8 mouse cellular contexts compared by ENCODE assay signal in the genomic region with DNA sequence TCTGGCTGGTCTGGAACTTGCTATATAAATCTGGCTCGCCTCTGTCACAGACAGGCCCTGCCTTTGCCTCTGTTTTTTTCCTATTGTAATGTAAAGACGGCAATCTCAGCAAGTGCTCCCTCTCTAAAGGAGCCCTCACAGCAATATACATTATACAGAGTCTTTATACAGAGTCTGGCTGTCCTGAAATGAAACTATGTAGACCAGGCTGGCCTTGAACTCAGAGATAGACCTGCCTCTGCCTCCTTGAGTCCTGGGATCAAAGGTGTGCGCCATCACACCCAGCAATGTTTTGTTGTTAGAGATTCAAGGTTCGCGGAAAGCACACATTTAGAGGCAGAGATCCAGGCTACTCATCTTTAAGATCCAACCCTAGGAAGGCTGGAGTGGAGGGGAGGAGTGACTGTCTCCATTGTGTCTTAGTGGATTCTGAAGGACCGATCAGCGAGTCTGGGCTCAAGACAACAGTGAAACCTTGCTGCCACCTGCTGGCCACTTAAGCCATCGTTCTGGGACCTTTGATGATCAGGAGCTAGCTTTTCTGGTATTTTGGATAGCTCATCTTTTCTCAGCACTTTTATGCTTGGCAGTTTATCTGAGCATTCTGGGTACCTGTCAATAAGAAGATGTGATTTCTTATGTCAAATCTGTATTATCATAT. TPM values are rescaled to one million over a fixed set of nuclear protein-coding genes. Genes with fewer than 3 reads are reported as not detected.
DNase-seq lines count a peak whose midpoint lies in the region; ATAC-seq and TF ChIP-seq lines count a peak whose summit lies in the region.

No protein-coding gene starts in this region.

- TF ChIP-seq POLR2A in brain, embryonic 14.5 days (IDR thresholded peaks at IDR 0.05; ENCODE audit: borderline replicate concordance, extremely low read depth, insufficient read depth, insufficient read length, poor library complexity, severe bottlenecking) = no peak

- no peaks in the 10 kb centered on the region for H3K36me3 ChIP-seq in lung, embryonic 14.5 days (ENCODE audit: insufficient read depth)

- no peak overlapping the region for H3K4me2 ChIP-seq in lung, embryonic 14.5 days

- ATAC-seq in erythroid progenitor cell, adult 5-6 weeks (replicated peaks; ENCODE audit: low FRiP score, poor library complexity, severe bottlenecking) = peak; percentile 77
- ATAC-seq in lung, embryonic 14.5 days (ENCODE audit: insufficient read depth) = peak; percentile 61
- ATAC-seq in neutrophil, adult 5-6 weeks (ENCODE audit: extremely low read depth, insufficient number of reproducible peaks, low FRiP score, poor library complexity, severe bottlenecking) = peak; percentile 73

- TF ChIP-seq CTCF in brain, embryonic 14.5 days (IDR thresholded peaks at IDR 0.05; ENCODE audit: borderline replicate concordance, extremely low read depth, insufficient read depth, insufficient read length) = peak; percentile 92
- peak; percentile 93 for TF ChIP-seq CTCF in lung, embryonic 14.5 days (IDR thresholded peaks at IDR 0.05; ENCODE audit: low read depth)

- no peak overlapping the region for H3K9ac ChIP-seq in lung, embryonic 14.5 days

- H3K27ac ChIP-seq in lung, embryonic 14.5 days (ENCODE audit: low read depth) = no peak overlapping the region

- H3K27me3 ChIP-seq in lung, embryonic 14.5 days (ENCODE audit: insufficient read depth, low read length) = no peaks in the 10 kb centered on the region

- WGBS in lung, embryonic 14.5 days = 48% methylated on average over 8 of the region's 8 CpGs

- no peaks in the 10 kb centered on the region for H3K4me1 ChIP-seq in lung, embryonic 14.5 days (ENCODE audit: insufficient read depth)

- H3K9me3 ChIP-seq in lung, embryonic 14.5 days (ENCODE audit: low read depth, low read length) = no peaks in the 10 kb centered on the region

- DNase-seq in ES-CJ7 (ENCODE audit: low read depth, low spot score) = peak; percentile 88
- DNase-seq in brain, embryonic 14.5 days (ENCODE audit: low read depth) = peak; percentile 88
- peak; percentile 72 to 84 for DNase-seq in heart, postnatal 36 days
- peak; percentile 90 to 91 for DNase-seq in kidney, postnatal 4 days
- peak; percentile 92 for DNase-seq in lung, embryonic 14.5 days
- DNase-seq in testis, postnatal 14 days (ENCODE audit: low spot score) = peak; percentile 38

- intact Hi-C loops in heart, postnatal 36 days (cut with DNase I) = loop anchor here (1.0 kb wide), 2 partner anchors 342 to 413 kb away; no protein-coding TSS in a partner anchor

- H3K4me3 ChIP-seq in lung, embryonic 14.5 days (ENCODE audit: low read depth, low read length) = no peak overlapping the region

RNA-seq across cellular contexts. Expression of a gene that starts 34.5 kb away (rescaled TPM):
- polyA plus RNA-seq in brain, embryonic 14.5 days (2012; rRNA removed) = 511 and 557 TPM in 2 replicates
- total RNA-seq in erythroid progenitor cell, adult 5-6 weeks (2015; ENCODE audit: low replicate concordance) = 342 and 358 TPM in 2 replicates
- total RNA-seq in erythroid progenitor cell, adult 5-6 weeks (2017; ENCODE audit: low replicate concordance) = 292 and 427 TPM in 2 replicates
- total RNA-seq in heart, postnatal 36 days (2021) = 100 to 1,000 TPM; 523 to 525 TPM
- 1,316 and 1,360 TPM in 2 replicates for polyA plus RNA-seq in lung, embryonic 14.5 days (2014; fragmentation: Nextera tagmentation; extraction: Ambion mirVana)
- total RNA-seq in neutrophil, adult 5-6 weeks (2017) = 234 and 238 TPM in 2 replicates

RNA-seq across cellular contexts. Expression of a gene that starts 42.5 kb away (rescaled TPM):
- 6.4 and 19.3 TPM in 2 replicates for polyA plus RNA-seq in brain, embryonic 14.5 days (2012; rRNA removed)
- total RNA-seq in erythroid progenitor cell, adult 5-6 weeks (2015; ENCODE audit: low replicate concordance) = 7.5 and 10.1 TPM in 2 replicates
- 9.6 and 28.4 TPM in 2 replicates for total RNA-seq in erythroid progenitor cell, adult 5-6 weeks (2017; ENCODE audit: low replicate concordance)
- 1 to 10 TPM; 4.8 to 6.1 TPM for total RNA-seq in heart, postnatal 36 days (2021)
- polyA plus RNA-seq in lung, embryonic 14.5 days (2014; fragmentation: Nextera tagmentation; extraction: Ambion mirVana) = 16.8 and 18.5 TPM in 2 replicates
- total RNA-seq in neutrophil, adult 5-6 weeks (2017) = 6.9 and 8.8 TPM in 2 replicates

Comparison
In these comparisons a context has a peak if more than half of its experiments do, and no peak if none do; other contexts are left out.
1. DNase-seq: peak in every context shown above with its lines; median percentile 92 in lung, embryonic 14.5 days; 90 in kidney, postnatal 4 days; 88 in ES-CJ7; 88 in brain, embryonic 14.5 days; 78 in heart, postnatal 36 days; 38 in testis, postnatal 14 days.